Mouse (Mus musculus) ZHBTc4 (cell line): Measurements from ENCODE around the gene Zdhhc25.

Experiments used
- DNase-seq: peaks from one replicate; pipeline ENCODE4 v3.0.0-alpha.2; 2011; ENCODE audit warnings: low read depth, low spot score

Gene Zdhhc25

GRCm38 (mm10) chr15:88628801-88629356 is 28.8 kb downstream of the Zdhhc25 start:
- no peak for DNase-seq

- DNase-seq = peak; percentile 75
Measured at GRCm38 (mm10) chr15:88635205-88635604, 35.1 kb downstream of the Zdhhc25 start.

DNA sequence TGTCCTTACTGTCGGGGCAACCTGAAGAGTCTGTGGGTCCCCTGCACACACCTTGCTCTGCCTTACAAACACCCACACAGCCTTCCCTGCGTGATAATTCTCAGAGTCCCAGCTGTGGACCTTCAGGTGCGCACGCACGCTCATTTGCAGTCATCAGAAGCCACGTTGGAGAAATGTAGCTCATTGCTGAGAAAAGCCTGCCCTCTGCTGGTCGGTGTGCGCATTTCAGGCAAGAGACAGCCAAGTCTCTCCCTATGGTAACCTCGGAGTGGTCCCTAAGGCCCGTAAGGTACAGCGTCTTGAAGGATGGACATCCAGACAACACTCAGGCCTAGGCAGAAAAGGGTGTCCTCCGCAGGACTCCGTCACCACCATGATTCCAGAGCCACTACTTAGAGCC is 50.9 kb downstream of the Zdhhc25 start:
- peak; percentile 81 for DNase-seq
